Mouse (Mus musculus): ENCODE measurements around the gene Hsd17b13. TPM values are rescaled to one million over a fixed set of nuclear protein-coding genes. Genes with fewer than 3 reads are reported as not detected.
"Not testable (repeated sequence)": the region's sequence is repeated elsewhere in the genome, so short reads cannot be mapped to it uniquely, and the experiment has no call there.

Gene Hsd17b13
- 35.5 and 52.8 TPM in 2 replicates for polyA plus RNA-seq (2015; fragmentation: Nextera tagmentation; extraction: Ambion mirVana)

DNA sequence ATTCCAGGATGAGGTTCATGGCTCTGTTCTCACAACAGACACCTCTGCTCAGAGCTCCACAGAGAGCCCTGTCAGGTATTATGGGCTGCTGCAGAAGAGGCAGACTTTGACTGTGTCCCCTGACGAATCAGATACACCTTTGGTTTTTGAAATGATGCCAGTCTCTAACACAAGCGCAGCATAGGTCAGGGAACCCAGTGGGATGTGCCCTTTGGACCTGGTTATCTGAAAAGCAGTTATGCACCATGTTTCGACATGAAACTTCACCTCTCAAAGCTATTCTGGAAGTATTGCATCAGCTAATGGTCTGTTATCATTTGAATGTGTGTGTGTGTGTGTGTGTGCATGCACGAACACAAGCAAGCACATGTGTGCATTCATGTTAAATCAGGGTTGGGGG is at the start of gene Hsd17b13:
TSS of gene Hsd17b13 (minus strand) at position 114 of the 400 bp plus-strand sequence.
- H3K27me3 ChIP-seq = peaks cover 10% of the 10 kb centered on the region
- no peaks in the 10 kb centered on the region for H3K4me1 ChIP-seq (replicated peaks)
- 51% methylated on average over 4 of the region's 4 CpGs for WGBS (ENCODE audit: insufficient replicate concordance)
- no peaks in the 10 kb centered on the region for H3K9me3 ChIP-seq (replicated peaks)
- H3K4me2 ChIP-seq = no peak within 1 kb of the TSS
- H3K27ac ChIP-seq (replicated peaks) = peak within 1 kb of the TSS; percentile 55; the same call in 1 of the 2 replicates
- no peaks in the 10 kb centered on the region for H3K36me3 ChIP-seq (replicated peaks)
- ATAC-seq (ENCODE audit: insufficient read depth) = peak; percentile 83
- no peak within 1 kb of the TSS for H3K9ac ChIP-seq
- no peak within 1 kb of the TSS for H3K4me3 ChIP-seq (replicated peaks)

DNA sequence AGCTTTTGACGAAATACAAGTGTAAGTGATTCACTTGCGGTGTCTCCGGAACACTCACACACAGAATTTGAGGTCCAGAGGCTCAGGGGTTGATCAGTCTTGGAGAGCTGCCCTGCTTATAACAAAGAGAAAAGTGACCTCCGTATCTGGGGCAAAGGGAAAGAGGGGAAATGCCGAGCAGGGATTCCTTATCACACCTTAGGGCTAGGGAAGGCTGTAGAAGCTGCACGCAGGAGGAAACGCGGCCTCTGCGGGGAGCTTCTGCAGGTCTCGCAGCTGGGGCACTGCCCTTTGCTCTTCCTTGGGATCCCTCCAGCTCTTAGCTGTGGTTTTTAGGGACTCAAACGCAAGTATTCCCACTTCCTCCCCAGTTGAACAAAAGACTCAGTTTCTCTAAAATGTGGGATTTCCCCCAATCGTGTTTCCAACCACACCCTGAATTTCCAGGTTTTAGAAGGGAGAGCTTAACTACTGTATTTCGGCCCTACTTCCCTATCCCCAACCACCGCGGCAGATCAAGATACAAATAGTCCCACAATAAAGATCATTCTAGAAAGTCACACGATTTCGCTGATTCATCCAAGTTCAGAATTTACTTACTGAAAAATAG is 48.1 kb upstream of the Hsd17b13 start:
- no peak overlapping the region for H3K4me3 ChIP-seq (replicated peaks)
- H3K4me1 ChIP-seq (replicated peaks) = peaks cover 39% of the 10 kb centered on the region
- no peaks in the 10 kb centered on the region for H3K27me3 ChIP-seq
- ATAC-seq (ENCODE audit: insufficient read depth) = no peak
- no peaks in the 10 kb centered on the region for H3K9me3 ChIP-seq (replicated peaks)
- WGBS (ENCODE audit: insufficient replicate concordance) = 28% methylated on average over 17 of the region's 17 CpGs
- peak overlapping the region; percentile 35 for H3K4me2 ChIP-seq
- H3K9ac ChIP-seq = no peak overlapping the region
- H3K36me3 ChIP-seq (replicated peaks) = no peaks in the 10 kb centered on the region
- no peak overlapping the region for H3K27ac ChIP-seq (replicated peaks)

DNA sequence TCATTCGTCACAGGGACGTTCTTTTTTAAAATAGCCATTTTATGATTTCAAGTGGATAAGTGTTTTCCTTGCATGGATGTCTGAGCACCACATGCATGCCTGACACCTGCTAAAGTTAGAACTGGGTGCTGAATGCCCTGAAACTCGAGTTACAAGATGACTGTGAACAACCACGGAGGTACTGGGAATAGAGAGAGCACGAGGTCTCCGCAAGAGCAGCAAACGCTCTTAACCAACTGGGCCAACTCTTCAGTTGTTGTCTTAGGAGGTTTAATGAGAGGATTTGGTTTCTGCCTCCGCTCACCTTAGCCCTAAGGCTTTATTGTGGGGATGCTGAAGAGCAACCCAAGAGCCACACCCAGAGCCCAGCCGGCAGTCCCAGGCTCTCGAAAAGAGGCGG is 47.6 kb upstream of the Hsd17b13 start:
- H3K4me2 ChIP-seq = peak overlapping the region; percentile 35; the same call in 1 of the 2 replicates
- H3K4me1 ChIP-seq (replicated peaks) = peaks cover 43% of the 10 kb centered on the region
- WGBS (ENCODE audit: insufficient replicate concordance) = 71% methylated on average over 11 of the region's 11 CpGs
- H3K27me3 ChIP-seq = no peaks in the 10 kb centered on the region
- no peak overlapping the region for H3K4me3 ChIP-seq (replicated peaks)
- no peaks in the 10 kb centered on the region for H3K9me3 ChIP-seq (replicated peaks)
- H3K9ac ChIP-seq = no peak overlapping the region
- no peaks in the 10 kb centered on the region for H3K36me3 ChIP-seq (replicated peaks)
- ATAC-seq (ENCODE audit: insufficient read depth) = no peak
- H3K27ac ChIP-seq (replicated peaks) = no peak overlapping the region

DNA sequence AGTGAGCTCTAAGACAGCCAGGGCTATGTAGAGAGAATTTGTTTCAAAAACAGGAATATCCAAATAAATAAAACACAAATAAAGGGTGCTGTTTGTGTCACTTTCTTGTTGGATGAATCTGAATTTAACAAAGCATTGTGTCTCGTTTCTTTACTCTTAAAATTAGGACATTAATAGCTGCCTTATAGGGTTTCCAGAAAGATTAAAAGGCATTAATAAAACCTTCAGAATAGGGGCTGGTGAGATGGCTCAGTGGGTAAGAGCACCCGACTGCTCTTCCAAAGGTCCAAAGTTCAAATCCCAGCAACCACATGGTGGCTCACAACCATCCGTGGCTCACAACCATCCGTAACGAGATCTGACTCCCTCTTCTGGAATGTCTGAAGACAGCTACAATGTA is 47.0 kb upstream of the Hsd17b13 start:
- not testable (repeated sequence) for H3K4me2 ChIP-seq; H3K36me3 ChIP-seq (replicated peaks); H3K9ac ChIP-seq; H3K27me3 ChIP-seq; H3K4me3 ChIP-seq (replicated peaks); ATAC-seq (ENCODE audit: insufficient read depth); H3K9me3 ChIP-seq (replicated peaks)
- 69% methylated on average over 5 of the region's 5 CpGs for WGBS (ENCODE audit: insufficient replicate concordance)
- Histone ChIP-seq H3K27ac (replicated peaks) (0 out of 2 replicates have a peak overlapping the region, but pooled peaks have one; percentile 53), H3K4me1 (replicated peaks) (peaks cover 46% of the 10 kb centered on the region)

DNA sequence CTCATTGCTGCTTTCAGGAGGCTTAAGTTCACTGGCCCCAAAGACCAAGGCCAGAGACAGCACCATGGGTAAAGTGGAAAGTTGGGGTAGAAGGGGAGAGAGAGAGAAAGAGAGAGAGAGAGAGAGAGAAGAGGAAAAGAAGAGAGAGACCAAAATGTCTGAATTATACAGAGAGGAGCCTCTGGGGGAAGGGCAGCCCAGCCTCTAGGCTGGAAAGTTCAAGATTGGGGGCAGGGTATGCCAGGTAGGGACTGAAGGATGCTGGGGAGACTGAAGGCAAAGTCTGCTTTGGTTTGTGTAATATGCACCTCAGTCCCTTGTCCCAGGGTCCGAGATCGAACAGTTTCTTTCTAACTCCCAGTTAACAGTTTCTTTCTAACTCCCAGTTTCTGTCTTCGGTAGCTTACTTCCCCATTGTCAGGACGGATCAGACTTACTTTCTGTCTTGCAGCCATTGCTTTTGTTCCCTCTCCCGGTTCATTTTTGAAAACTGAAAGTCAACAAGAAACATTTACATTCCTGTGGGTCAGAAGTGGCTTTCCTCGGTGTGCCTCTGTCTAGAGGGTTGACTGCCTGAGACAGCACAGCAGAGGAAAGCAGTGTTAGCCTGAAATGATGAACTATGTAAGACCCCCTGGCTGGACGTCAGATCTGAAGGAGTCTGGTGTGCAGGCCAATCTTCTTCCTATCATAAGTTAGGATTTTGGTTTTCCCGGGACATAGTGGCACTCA is 46.2 kb upstream of the Hsd17b13 start:
- H3K4me2 ChIP-seq = peak overlapping the region; percentile 33
- H3K4me1 ChIP-seq (replicated peaks) = peaks cover 46% of the 10 kb centered on the region
- ATAC-seq (ENCODE audit: insufficient read depth) = no peak
- H3K36me3 ChIP-seq (replicated peaks) = no peaks in the 10 kb centered on the region
- 30% methylated on average over 8 of the region's 8 CpGs for WGBS (ENCODE audit: insufficient replicate concordance)
- H3K9ac ChIP-seq = no peak overlapping the region
- no peak overlapping the region for H3K4me3 ChIP-seq (replicated peaks)
- peak overlapping the region; percentile 53 for H3K27ac ChIP-seq (replicated peaks)
- no peaks in the 10 kb centered on the region for H3K9me3 ChIP-seq (replicated peaks)
- H3K27me3 ChIP-seq = no peaks in the 10 kb centered on the region

DNA sequence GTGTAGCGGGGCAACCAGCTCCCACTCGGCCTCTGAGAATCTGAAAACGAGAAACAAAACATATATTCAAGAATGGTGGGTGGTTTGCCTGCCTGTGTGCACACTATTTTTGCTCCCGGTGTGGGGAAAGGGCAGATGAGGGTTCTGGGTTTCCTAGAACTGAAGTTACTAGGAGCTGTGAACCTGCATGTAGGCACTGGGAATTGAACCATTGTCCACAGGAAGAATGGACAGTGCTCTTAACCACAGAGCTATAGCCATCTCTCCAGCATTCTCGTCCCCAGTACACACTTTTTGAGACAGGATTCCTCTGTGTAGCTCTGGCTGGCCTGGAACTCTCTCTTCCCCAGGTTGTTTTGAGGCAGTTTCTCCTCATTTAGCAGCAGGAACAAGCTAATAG is 45.3 kb upstream of the Hsd17b13 start:
- no peak for ATAC-seq (ENCODE audit: insufficient read depth)
- 33% methylated on average over 5 of the region's 5 CpGs for WGBS (ENCODE audit: insufficient replicate concordance)
- Histone ChIP-seq H3K27ac (replicated peaks) (peak overlapping the region; percentile 74), H3K4me2 (peak overlapping the region; percentile 71), H3K9me3 (replicated peaks) (no peaks in the 10 kb centered on the region), H3K9ac (no peak overlapping the region), H3K4me1 (replicated peaks) (peaks cover 46% of the 10 kb centered on the region), H3K4me3 (replicated peaks) (no peak overlapping the region), H3K27me3 (no peaks in the 10 kb centered on the region), H3K36me3 (replicated peaks) (0 out of 2 replicates have a peak, but pooled peaks cover 3% of the 10 kb centered on the region)

DNA sequence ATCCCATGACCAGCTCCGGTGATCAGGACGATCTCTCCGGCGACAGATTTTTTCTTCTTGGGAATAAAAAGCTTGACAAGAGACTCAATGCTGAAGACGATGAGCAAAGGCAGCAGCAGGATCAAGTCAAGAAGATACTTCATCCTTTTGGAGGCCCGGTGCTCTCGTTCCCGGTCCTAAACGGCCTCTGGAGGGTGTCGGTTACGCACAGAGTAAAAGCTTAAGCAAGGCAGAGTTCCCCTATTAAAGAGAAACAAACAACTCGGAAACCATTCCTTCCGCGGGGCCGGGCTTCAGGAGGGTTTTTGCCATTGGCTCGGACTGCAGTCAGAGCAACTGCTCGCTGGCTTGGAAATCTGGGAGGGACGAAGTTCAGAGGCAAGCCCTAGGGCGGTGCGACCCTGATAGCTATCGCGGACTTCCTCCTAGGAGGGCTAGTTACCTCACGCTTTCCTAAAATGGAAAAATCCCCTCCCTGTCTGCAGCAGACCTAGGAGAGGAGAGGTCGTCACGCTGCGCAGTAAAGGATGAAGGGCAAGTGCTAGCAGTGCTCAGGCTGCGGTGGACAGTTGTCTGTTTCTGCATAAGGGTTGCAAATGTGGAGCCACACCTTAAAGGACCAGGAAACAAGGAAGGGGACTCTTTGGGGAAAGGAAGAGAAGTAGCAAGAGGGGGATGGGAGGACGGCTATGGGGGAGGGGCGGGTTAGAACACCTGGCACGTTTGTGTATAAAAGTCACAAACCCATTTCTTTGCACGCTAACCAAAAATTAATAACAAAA is 44.6 kb upstream of the Hsd17b13 start, which contains the start of gene Hsd17b11:
TSS of gene Hsd17b11 (minus strand) at position 323 of the 782 bp plus-strand sequence.
- H3K4me1 ChIP-seq (replicated peaks) = peaks cover 46% of the 10 kb centered on the region
- peak within 1 kb of the TSS; percentile 13 for H3K9ac ChIP-seq
- H3K36me3 ChIP-seq (replicated peaks) = peaks cover 9% of the 10 kb centered on the region; the same call in 1 of the 2 replicates
- H3K27me3 ChIP-seq = no peaks in the 10 kb centered on the region
- 1% methylated on average over 31 of the region's 31 CpGs for whole genome bisulfite sequencing (ENCODE audit: insufficient replicate concordance)
- no peaks in the 10 kb centered on the region for H3K9me3 ChIP-seq (replicated peaks)
- peak within 1 kb of the TSS; percentile 71 for H3K4me2 ChIP-seq
- peak within 1 kb of the TSS; percentile 56 for H3K4me3 ChIP-seq (replicated peaks)
- peak; percentile 79 for ATAC-seq (ENCODE audit: insufficient read depth)
- peak within 1 kb of the TSS; percentile 74 for H3K27ac ChIP-seq (replicated peaks)

DNA sequence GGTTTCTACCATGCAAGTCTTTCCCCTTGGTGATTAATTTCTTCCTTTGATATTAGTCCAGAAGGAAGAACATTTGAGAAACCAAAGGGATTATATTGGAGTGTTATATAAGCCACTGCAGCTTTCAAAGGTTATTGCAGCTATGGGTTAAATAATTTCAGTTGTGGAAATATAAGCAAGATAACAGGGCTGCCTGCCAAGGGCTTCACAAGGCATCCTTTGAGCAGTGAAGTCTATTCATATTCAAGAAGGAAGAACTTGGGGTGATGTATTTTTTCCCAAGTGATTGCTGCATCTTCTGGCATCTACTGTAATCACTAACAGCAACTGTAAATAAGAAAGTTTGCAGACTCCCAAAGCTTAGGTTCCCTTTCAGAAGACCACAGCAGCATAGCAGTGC is 34.2 kb upstream of the Hsd17b13 start:
- H3K9me3 ChIP-seq (replicated peaks) = no peaks in the 10 kb centered on the region
- no peak overlapping the region for H3K4me2 ChIP-seq
- no peaks in the 10 kb centered on the region for H3K4me1 ChIP-seq (replicated peaks)
- no peaks in the 10 kb centered on the region for H3K27me3 ChIP-seq
- H3K9ac ChIP-seq = no peak overlapping the region
- no peak for ATAC-seq (ENCODE audit: insufficient read depth)
- peaks cover 17% of the 10 kb centered on the region for H3K36me3 ChIP-seq (replicated peaks)
- no peak overlapping the region for H3K4me3 ChIP-seq (replicated peaks)
- no peak overlapping the region for H3K27ac ChIP-seq (replicated peaks)

DNA sequence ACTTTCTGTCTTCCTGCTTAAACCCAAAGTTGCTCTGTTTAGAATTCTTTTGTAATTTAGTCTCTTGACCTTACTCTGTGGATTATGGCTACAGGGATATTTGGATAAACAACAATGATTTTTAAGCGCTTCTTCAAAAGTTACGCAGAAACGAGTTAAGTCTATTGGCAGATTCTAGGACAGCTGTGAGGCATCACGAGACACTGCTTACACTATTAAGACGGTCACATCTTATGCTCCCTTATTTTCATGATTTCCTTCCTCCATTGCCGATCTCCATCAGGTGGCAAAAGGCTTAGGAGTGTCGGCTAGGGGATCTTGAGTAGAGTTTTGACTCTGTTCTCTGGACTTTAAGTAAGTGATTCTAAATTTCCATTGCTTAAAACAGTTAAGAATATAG is 33.1 kb upstream of the Hsd17b13 start:
- no peak overlapping the region for H3K27ac ChIP-seq (replicated peaks)
- WGBS (ENCODE audit: insufficient replicate concordance) = 81% methylated on average over 7 of the region's 7 CpGs
- H3K4me1 ChIP-seq (replicated peaks) = no peaks in the 10 kb centered on the region
- no peak for ATAC-seq (ENCODE audit: insufficient read depth)
- H3K36me3 ChIP-seq (replicated peaks) = peaks cover 12% of the 10 kb centered on the region
- H3K4me2 ChIP-seq = no peak overlapping the region
- no peak overlapping the region for H3K9ac ChIP-seq
- no peaks in the 10 kb centered on the region for H3K27me3 ChIP-seq
- no peaks in the 10 kb centered on the region for H3K9me3 ChIP-seq (replicated peaks)
- no peak overlapping the region for H3K4me3 ChIP-seq (replicated peaks)

DNA sequence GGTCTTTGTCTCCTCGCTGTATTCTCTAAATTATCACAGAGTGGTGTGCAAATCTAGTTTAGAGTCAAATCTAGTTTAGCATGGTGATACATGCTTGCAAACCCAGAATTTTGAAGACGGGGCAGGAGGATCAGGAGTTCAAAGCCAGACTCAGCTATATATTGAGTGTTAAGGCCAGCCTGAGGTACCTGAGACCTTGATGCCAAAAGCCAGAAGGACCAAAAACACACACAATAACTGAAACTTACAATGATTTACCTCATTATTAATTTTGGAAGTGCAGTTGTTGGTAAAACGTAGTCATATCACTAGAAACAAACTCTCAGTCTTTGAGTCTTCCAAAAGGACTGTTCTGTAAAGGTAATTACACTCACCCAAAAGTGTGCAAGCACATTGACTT is 32.2 kb upstream of the Hsd17b13 start:
- WGBS (ENCODE audit: insufficient replicate concordance) = 76% methylated on average over 3 of the region's 3 CpGs
- Histone ChIP-seq H3K27me3 (no peaks in the 10 kb centered on the region), H3K36me3 (replicated peaks) (peaks cover 13% of the 10 kb centered on the region), H3K9me3 (replicated peaks) (no peaks in the 10 kb centered on the region), H3K4me3 (replicated peaks) (no peak overlapping the region), H3K9ac (no peak overlapping the region), H3K27ac (replicated peaks) (no peak overlapping the region), H3K4me1 (replicated peaks) (no peaks in the 10 kb centered on the region), H3K4me2 (no peak overlapping the region)
- no peak for ATAC-seq (ENCODE audit: insufficient read depth)

DNA sequence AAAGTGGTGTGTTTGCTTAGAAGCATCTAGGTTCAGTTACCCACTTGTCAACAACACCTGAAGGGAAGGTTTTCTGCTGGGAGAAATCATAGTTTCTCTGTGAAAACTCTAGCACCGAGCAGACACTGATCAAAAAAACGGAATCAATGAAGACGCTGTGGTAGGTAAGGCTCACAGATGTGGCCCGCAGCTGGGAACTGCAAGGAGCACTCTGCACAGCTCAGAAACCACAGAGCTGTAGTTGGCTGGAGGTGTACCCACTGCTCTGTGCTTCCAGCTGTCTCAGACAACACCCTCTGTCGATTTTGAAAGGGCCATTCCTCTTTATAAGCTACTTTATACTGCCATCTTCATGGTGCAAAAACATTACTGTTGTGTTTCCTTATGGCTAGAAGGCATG is 30.6 kb upstream of the Hsd17b13 start:
- H3K27ac ChIP-seq (replicated peaks) = no peak overlapping the region
- no peak overlapping the region for H3K4me2 ChIP-seq
- H3K27me3 ChIP-seq = no peaks in the 10 kb centered on the region
- no peak for ATAC-seq (ENCODE audit: insufficient read depth)
- H3K9me3 ChIP-seq (replicated peaks) = no peaks in the 10 kb centered on the region
- H3K36me3 ChIP-seq (replicated peaks) = peaks cover 13% of the 10 kb centered on the region
- WGBS (ENCODE audit: insufficient replicate concordance) = 71% methylated on average over 5 of the region's 5 CpGs
- no peak overlapping the region for H3K4me3 ChIP-seq (replicated peaks)
- no peak overlapping the region for H3K9ac ChIP-seq
- H3K4me1 ChIP-seq (replicated peaks) = peaks cover 9% of the 10 kb centered on the region; the same call in 1 of the 2 replicates
